Mouse (Mus musculus): ENCODE data around the gene Theg.

GRCm38 (mm10) chr10:79616376-79616775 is 29.2 kb upstream of the Theg start:
- TF ChIP-seq POLR2A (IDR thresholded peaks at IDR 0.05; ENCODE audit: borderline replicate concordance, insufficient read depth, low read length) (no peak), CTCF (IDR thresholded peaks at IDR 0.05; ENCODE audit: borderline replicate concordance, insufficient read depth, low read depth, low read length) (no peak)
